Mouse (Mus musculus) forebrain, embryonic 14.5 days (tissue): ENCODE data around the gene Apbb2. TPM values are rescaled to one million over a fixed set of nuclear protein-coding genes. Genes with fewer than 3 reads are reported as not detected.

ENCODE experiments used
- ATAC-seq: fragments of 200-750 bp; cut with Nextera tagmentation; 2 replicates; pipeline ENCODE4 v1.8.0; 2017; ENCODE audit warnings: mild to moderate bottlenecking, moderate library complexity
- DNase-seq: peaks from one replicate; pipeline ENCODE4 v3.0.0-alpha.2; 2015; ENCODE audit warnings: low spot score
- H3K27ac ChIP-seq: fragments of 300-500 bp; sonication (generic); 2 replicates; pipeline ENCODE4 v1.5.1; 2014; ENCODE audit warnings: low read depth, mild to moderate bottlenecking, control low read depth, low read length, moderate library complexity
- H3K27me3 ChIP-seq: fragments of 300-500 bp; sonication (generic); replicated peaks from 2 replicates; pipeline ENCODE4 v1.6.1; 2014; ENCODE audit warnings: low read length, control low read depth, mixed read lengths; ENCODE audit not compliant: control insufficient read depth, insufficient read depth
- H3K36me3 ChIP-seq: fragments of 300-500 bp; sonication (generic); 2 replicates; pipeline ENCODE4 v1.6.1; 2014; ENCODE audit warnings: low read length, control low read depth; ENCODE audit not compliant: control insufficient read depth, insufficient read depth
- H3K4me1 ChIP-seq: fragments of 300-500 bp; sonication (generic); 2 replicates; pipeline ENCODE4 v1.6.1; 2014; ENCODE audit warnings: antibody characterized with exemption, low read length, control low read depth; ENCODE audit not compliant: control insufficient read depth, insufficient read depth
- H3K4me2 ChIP-seq: fragments of 300-500 bp; sonication (generic); 2 replicates; pipeline ENCODE4 v1.6.1; 2014; ENCODE audit warnings: mild to moderate bottlenecking, control low read depth, low read length
- H3K4me3 ChIP-seq: fragments of 300-500 bp; sonication (generic); 2 replicates; pipeline ENCODE4 v1.5.1; 2014; ENCODE audit warnings: low read depth, low read length, control low read depth
- H3K9ac ChIP-seq: fragments of 300-500 bp; sonication (generic); 2 replicates; pipeline ENCODE4 v1.6.1; 2014; ENCODE audit warnings: mild to moderate bottlenecking, low read length, control low read depth, moderate library complexity
- H3K9me3 ChIP-seq: fragments of 300-500 bp; sonication (generic); replicated peaks from 2 replicates; pipeline ENCODE4 v1.6.1; 2016; ENCODE audit warnings: low read length, control low read depth, mixed read lengths; ENCODE audit not compliant: control insufficient read depth
- WGBS: fragments of 180-500 bp; shearing (Covaris S2); extraction: QIAGEN DNeasy Blood & Tissue Kit; methylation state at CpG from one replicate; pipeline ENCODE4 v1.1.7; 2014; 5-methylcytosine and 5-hydroxymethylcytosine counted together
- polyA plus RNA-seq: library from polyadenylated mRNA; unstranded; fragments of >200 nt; fragmentation: Nextera tagmentation; extraction: Ambion mirVana; gene quantifications from 2 replicates; pipeline ENCODE4 v1.2.1, GENCODE M21; 2014

Apbb2 gene
- polyA plus RNA-seq, 1 experiment from 2014 or later = 60.6 TPM

DNA sequence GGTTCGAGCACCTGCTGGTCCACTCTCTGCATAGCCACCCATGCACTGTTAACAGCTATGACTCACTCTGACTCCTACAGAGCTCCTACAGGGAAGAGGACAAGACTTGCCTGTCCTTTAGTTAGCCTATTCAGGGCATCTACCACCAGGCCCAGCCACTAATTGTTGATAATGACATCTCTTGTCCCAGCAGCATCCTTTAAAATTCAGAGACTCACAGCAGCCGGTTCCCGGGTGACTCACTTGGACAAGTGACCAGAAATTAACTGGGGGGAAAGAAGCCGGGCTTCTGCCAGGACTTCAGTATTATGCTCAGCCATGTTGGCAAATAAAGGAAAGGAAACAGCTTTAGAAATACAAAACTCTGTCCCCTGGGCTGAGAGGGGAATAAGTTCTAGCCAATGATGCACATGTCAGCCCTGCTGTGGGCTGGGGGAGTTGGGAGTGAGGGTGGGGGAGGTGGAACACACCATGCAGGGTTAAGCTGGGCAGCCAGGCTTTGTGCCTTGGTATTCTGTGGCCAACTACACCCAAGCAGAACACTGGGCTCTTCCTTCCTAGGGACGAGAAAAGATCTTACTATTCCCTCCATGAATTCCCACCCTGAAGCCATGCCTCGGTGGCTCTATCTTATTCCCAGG lies 233.7 kb downstream of the Apbb2 start:
- H3K9ac ChIP-seq = no peak overlapping the region
- no peak overlapping the region for H3K27ac ChIP-seq
- no peaks in the 10 kb centered on the region for H3K27me3 ChIP-seq
- WGBS = 77% methylated on average over 6 of the region's 6 CpGs
- ATAC-seq (no peak), DNase-seq (no peak)
- no peaks in the 10 kb centered on the region for H3K36me3 ChIP-seq
- H3K9me3 ChIP-seq = no peaks in the 10 kb centered on the region
- H3K4me3 ChIP-seq = no peak overlapping the region
- H3K4me1 ChIP-seq = peaks cover 3% of the 10 kb centered on the region; the same call in 1 of the 2 replicates
- no peak overlapping the region for H3K4me2 ChIP-seq

- ATAC-seq (no peak), DNase-seq (no peak)
- Histone ChIP-seq H3K27ac (no peak overlapping the region), H3K4me2 (no peak overlapping the region), H3K4me1 (peaks cover 3% of the 10 kb centered on the region; the same call in 1 of the 2 replicates), H3K27me3 (no peaks in the 10 kb centered on the region), H3K36me3 (no peaks in the 10 kb centered on the region), H3K9ac (no peak overlapping the region), H3K4me3 (no peak overlapping the region), H3K9me3 (no peaks in the 10 kb centered on the region)
- WGBS = 90% methylated on average over 5 of the region's 5 CpGs
These were observed 234.5 kb downstream of the Apbb2 start for GRCm38 (mm10) chr5:66384114-66384513.

DNA sequence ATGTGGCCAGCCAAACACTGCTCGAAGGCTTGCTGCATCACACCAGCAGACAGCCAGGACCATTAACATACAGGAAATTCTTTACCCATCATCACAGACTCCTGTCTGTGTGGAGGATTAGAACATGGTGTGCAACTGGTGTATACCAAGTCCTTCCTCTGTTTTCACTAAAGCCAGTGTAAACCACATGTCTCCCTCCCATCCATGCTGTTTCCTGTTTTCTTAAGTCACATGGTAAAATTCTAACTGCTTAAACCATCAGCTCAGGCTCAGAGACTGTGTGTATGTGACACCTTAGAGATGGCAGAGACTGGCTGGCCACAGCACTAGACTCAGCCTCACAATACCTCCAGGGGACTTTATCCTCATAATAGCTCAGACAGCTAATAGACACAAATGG lies 236.5 kb downstream of the Apbb2 start:
- Histone ChIP-seq H3K9ac (no peak overlapping the region), H3K4me1 (no peaks in the 10 kb centered on the region), H3K9me3 (no peaks in the 10 kb centered on the region), H3K4me3 (no peak overlapping the region), H3K27me3 (no peaks in the 10 kb centered on the region), H3K27ac (no peak overlapping the region), H3K4me2 (no peak overlapping the region), H3K36me3 (no peaks in the 10 kb centered on the region)
- WGBS = 80% methylated on average over 1 of the region's 1 CpGs
- ATAC-seq (no peak), DNase-seq (no peak)

DNA sequence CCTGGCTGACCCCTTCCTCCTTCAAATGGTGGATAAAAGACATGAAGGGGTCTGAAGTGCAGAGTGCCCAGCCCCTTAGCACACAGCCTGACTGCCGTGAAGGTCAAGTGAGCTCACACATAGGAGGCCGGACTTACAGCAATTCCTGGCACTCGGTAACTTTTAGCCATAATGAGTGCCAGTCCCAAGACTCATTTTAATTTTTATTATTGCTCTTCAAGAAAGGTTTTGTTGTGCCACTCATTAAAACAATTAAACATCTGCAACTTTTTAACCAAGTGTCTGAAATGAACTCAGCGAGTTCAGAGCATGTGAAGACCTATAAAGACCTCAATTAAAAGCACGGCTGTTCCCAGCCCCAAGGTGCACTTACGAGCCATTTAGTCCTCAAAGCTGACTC lies 239.6 kb downstream of the Apbb2 start:
- ATAC-seq = no peak
- DNase-seq = no peak
- Histone ChIP-seq H3K36me3 (no peaks in the 10 kb centered on the region), H3K27ac (no peak overlapping the region), H3K4me1 (no peaks in the 10 kb centered on the region), H3K9me3 (no peaks in the 10 kb centered on the region), H3K4me2 (no peak overlapping the region), H3K9ac (no peak overlapping the region), H3K4me3 (no peak overlapping the region), H3K27me3 (no peaks in the 10 kb centered on the region)
- 74% methylated on average over 6 of the region's 6 CpGs for WGBS

- ATAC-seq (no peak), DNase-seq (no peak)
- H3K9me3 ChIP-seq = no peaks in the 10 kb centered on the region
- H3K4me1 ChIP-seq = no peaks in the 10 kb centered on the region
- H3K27me3 ChIP-seq = no peaks in the 10 kb centered on the region
- no peak overlapping the region for H3K4me3 ChIP-seq
- no peak overlapping the region for H3K4me2 ChIP-seq
- H3K9ac ChIP-seq = no peak overlapping the region
- H3K36me3 ChIP-seq = no peaks in the 10 kb centered on the region
- H3K27ac ChIP-seq = no peak overlapping the region
- WGBS = 78% methylated on average over 14 of the region's 14 CpGs
These were observed 241.9 kb downstream of the Apbb2 start for GRCm38 (mm10) chr5:66376589-66377270.

DNA sequence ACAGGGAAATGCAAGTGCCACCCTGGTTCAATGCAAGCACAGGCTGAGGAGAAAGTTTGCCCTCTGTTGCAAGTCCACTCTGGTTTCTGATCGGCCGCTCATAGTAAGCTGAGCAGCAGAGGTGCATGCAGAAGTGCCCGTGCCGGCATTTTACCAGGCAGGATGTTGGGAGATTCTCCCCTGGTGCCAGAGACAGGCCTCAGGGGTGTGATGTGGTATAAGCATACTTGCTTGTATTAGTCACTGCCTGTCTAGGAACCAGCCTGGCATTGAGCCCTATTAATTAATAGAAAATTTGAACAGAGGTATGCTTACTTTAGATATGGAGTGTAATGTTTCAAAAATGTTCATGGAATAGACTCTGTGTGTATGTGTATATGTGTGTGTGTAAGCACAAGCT lies 244.2 kb downstream of the Apbb2 start:
- H3K27me3 ChIP-seq = no peaks in the 10 kb centered on the region
- ATAC-seq (no peak), DNase-seq (no peak)
- no peak overlapping the region for H3K9ac ChIP-seq
- WGBS = 93% methylated on average over 4 of the region's 4 CpGs
- H3K4me3 ChIP-seq = no peak overlapping the region
- H3K27ac ChIP-seq = no peak overlapping the region
- H3K4me1 ChIP-seq = no peaks in the 10 kb centered on the region
- H3K9me3 ChIP-seq = no peaks in the 10 kb centered on the region
- H3K36me3 ChIP-seq = no peaks in the 10 kb centered on the region
- H3K4me2 ChIP-seq = no peak overlapping the region

DNA sequence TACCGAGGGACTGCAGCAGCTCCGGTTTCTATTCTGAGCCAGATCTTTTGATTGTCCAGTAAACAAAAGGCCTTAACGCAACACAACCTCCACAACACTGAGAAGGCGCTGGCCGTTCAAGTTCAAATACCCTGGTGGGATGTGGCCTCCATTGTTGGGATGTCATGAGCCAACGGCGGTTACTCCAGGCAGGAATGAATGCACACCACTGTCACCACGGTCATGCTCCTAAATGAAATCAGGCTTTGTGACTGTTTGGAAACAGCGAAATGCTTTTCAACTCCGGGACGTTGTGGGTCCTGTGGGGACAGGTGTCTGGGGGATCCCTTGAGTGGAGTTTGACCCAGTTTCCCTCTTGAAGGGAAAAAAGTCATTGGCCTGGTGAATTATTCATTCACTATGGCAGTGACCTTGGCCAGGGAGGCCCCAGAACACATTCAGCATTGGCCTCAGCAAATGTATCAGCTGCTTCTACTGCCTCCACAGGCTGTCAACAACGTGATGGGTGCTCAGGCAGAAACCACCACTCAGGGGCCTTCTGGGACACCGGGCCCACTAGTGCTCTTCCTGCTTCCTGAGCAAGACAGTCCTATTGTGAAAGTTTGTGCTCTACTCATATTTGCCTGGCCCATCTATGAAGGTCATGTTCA lies 244.9 kb downstream of the Apbb2 start:
- WGBS = 51% methylated on average over 13 of the region's 13 CpGs
- Histone ChIP-seq H3K27me3 (no peaks in the 10 kb centered on the region), H3K9me3 (no peaks in the 10 kb centered on the region), H3K4me3 (no peak overlapping the region), H3K4me1 (no peaks in the 10 kb centered on the region), H3K27ac (no peak overlapping the region), H3K9ac (no peak overlapping the region), H3K36me3 (no peaks in the 10 kb centered on the region), H3K4me2 (no peak overlapping the region)
- ATAC-seq (no peak), DNase-seq (no peak)

DNA sequence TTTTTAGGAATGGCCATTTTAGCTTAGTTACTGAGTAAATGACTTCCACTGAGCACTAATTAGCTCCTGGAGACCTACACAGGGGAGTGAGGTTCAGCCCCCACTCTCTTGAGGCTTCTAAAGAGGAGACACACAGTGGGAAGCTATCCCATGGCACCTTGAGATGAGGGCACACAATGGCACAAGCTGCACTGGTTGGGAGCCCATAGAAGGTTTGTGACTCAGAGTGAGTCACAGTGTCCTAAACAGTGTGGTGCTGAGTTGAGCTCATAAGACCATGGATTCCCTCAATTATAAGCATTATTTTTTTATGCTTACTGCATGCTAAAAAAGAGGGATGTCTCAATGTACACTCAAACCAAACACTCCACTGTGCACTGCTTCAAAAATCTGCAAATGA lies 247.5 kb downstream of the Apbb2 start:
- H3K9ac ChIP-seq = no peak overlapping the region
- H3K4me2 ChIP-seq = no peak overlapping the region
- no peak overlapping the region for H3K4me3 ChIP-seq
- no peaks in the 10 kb centered on the region for H3K9me3 ChIP-seq
- peaks cover 4% of the 10 kb centered on the region; the same call in 1 of the 2 replicates for H3K4me1 ChIP-seq
- H3K27ac ChIP-seq = no peak overlapping the region
- DNase-seq (no peak), ATAC-seq (no peak)
- H3K27me3 ChIP-seq = no peaks in the 10 kb centered on the region
- H3K36me3 ChIP-seq = no peaks in the 10 kb centered on the region

GRCm38 (mm10) chr5:66368966-66369365 lies 249.6 kb downstream of the Apbb2 start:
- H3K4me3 ChIP-seq = no peak overlapping the region
- no peak overlapping the region for H3K9ac ChIP-seq
- H3K9me3 ChIP-seq = no peaks in the 10 kb centered on the region
- DNase-seq (peak; percentile 80), ATAC-seq (peak; percentile 74)
- WGBS = 41% methylated on average over 7 of the region's 7 CpGs
- H3K27me3 ChIP-seq = no peaks in the 10 kb centered on the region
- H3K36me3 ChIP-seq = no peaks in the 10 kb centered on the region
- H3K4me2 ChIP-seq = no peak overlapping the region
- peaks cover 4% of the 10 kb centered on the region; the same call in 1 of the 2 replicates for H3K4me1 ChIP-seq
- no peak overlapping the region for H3K27ac ChIP-seq
